Mouse (Mus musculus): ENCODE data around the gene Krtap5-1.
"Not testable (repeated sequence)": the region's sequence is repeated elsewhere in the genome, so short reads cannot be mapped to it uniquely, and the experiment has no call there.

The Krtap5-1 gene

DNA sequence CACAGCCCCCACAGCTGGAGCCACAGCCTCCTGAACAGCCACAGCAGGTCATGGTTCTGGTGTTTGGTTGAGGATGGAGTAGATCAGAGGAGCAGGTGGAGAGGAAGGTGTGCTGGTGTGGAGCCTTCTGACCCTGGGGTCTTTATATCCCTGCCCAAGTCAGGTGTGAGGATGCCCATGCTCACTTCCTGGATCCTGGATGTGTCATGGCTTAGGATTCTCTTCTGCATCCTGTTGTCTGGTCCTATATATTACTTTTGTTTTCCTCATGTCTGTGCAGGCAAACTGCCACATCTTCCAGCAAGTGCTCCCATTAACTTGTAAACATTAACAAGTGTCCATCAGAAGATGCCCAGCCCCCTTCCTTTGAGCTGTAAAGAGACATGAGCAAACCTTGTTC is at the start of gene Krtap5-1:
TSS of gene Krtap5-1 (minus strand) at position 101 of the 400 bp plus-strand sequence.
- DNase-seq (ENCODE audit: low spot score) = not testable (repeated sequence)

DNA sequence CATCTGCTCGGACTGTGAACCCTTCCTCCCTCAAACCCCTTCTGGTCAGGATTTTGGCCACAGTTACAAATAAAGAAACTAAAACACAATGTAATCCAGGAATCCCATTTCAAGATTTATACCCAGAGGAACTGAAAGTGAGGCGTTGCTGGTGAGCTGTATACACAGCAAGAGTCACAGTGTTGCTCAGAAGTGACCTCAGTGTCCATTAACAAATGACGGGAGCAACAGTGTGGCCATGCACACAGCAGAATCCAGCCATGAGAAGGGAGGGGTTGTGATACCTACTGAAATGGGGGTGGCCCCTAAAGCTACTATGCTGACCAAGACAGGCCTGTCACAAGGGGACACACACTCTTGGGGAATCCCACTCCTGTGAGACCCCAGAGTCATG is 45.3 kb upstream of the Krtap5-1 start:
- DNase-seq (ENCODE audit: low spot score) = no peak

GRCm38 (mm10) chr7:142341564-142342246 is 44.8 kb upstream of the Krtap5-1 start:
- DNase-seq (ENCODE audit: low spot score) = no peak

DNA sequence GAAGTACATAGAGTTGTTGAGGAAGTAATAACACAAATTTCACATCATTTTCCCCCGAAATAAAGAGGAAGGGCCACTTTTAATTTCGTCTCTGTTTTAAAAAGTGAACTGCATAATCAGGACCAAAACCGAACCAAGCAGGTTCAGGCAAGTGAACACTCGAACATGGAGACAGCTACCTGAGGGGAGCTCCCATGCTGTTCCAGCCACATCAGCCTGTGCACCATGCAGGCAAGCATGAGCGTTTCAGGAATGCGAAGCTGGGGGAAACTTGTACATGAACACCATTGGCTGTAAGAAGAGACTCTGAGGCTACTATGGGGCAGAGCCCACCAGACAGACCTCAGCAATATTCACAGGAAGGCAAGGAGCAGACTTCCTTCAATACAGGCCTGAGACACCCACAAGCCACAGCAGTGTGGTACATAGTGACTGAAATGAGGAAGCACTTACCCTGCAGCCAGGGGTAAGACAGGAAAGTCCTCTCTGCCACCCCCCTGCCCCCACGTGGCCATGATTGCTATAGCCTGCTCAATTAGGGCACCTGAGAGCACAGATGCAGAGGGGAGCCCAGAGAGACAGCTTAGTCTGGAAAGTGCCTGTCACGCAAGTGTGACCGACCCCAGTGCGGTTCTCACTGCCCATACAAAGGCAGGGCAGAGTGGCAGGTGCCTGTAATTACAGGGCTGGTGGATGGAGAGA is 43.5 kb upstream of the Krtap5-1 start:
- peak; percentile 43 for DNase-seq (ENCODE audit: low spot score)

- DNase-seq (ENCODE audit: low spot score) = no peak
Measured at GRCm38 (mm10) chr7:142335151-142335550, 38.2 kb upstream of the Krtap5-1 start.

DNA sequence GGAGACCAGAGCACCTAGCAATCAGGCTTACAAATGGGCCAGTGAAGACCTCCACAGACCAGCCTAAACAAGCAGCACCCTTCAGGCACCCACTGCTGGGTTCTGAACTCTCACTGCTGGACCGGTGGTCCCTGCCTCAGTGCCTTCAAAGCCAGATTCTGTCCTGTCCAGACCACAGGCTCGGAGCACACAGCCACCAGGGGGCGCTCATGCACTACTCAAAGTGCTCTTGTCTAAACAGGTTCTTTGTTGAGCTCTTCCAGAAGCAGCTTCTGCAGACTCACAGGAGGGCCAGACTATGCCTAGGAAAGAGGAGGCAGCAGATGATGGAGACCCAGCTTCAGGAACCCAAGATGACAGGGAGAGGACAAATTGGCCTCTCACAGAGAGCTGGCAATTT is 37.3 kb upstream of the Krtap5-1 start:
- peak; percentile 78 for DNase-seq (ENCODE audit: low spot score)

DNA sequence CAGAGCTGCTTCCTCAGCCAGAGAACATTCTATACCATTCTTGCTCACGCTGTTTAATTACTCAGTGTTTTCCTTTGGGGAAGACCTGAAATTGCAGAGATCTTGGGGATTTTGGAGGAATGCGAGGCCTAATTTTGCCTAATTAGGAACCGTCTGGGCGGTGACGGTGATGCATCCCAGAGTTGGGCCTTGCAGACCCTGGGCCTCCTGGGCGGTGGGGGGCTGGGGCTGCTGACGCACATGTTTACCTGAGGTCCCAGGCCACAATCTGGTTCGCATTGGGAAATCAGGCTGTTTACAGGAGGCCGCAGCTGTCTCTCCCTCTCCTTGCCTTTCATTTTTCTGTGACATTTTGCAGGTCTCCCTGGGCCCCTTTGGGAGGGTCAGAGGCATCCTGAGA is 35.8 kb upstream of the Krtap5-1 start:
- not testable (repeated sequence) for DNase-seq (ENCODE audit: low spot score)

DNA sequence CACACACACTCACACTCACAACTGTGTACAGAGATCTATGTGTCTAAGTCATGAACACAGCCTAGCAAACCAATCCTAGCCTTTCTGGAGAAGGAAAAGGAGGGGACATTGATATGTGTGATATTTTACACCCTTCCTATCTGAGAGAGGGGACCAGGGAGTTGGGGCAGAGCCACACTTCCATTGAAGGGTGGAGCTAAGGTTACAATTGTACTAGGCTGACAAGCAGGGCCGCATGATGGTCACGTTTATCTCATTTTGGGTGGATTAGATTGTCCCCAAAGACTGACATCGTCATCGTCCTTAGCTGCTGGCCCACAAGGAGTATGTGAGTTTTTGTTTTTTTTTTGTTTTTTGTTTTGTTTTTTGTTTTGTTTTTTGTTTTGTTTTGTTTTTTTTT is 34.4 kb upstream of the Krtap5-1 start:
- no peak for DNase-seq (ENCODE audit: low spot score)

GRCm38 (mm10) chr7:142330271-142330724 is 33.4 kb upstream of the Krtap5-1 start:
- no peak for DNase-seq (ENCODE audit: low spot score)

DNA sequence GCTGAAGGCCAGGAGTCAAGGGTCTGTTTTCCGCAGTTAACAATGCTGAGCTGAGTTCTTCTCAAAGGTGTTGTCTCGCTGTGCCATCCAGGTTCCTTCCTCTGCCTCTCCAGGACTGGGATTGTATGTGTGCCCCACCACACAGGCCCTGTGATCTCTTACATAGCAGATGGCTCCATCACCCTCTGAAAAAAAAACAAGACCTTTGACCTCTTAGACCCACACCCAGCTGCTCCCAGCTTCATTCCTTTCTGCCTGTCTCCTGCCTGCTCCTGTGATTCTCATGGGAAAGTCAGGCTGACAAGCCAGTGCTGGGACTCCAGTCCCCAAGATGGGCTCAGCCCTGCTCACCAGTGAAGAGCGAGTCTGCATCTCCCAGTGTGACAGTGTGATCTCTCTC is 31.6 kb upstream of the Krtap5-1 start:
- DNase-seq (ENCODE audit: low spot score) = no peak

- DNase-seq (ENCODE audit: low spot score) = no peak
Measured at GRCm38 (mm10) chr7:142326714-142327445, 30.0 kb upstream of the Krtap5-1 start.

- DNase-seq (ENCODE audit: low spot score) = no peak
Measured at GRCm38 (mm10) chr7:142323396-142324117, 26.6 kb upstream of the Krtap5-1 start.

- DNase-seq (ENCODE audit: low spot score) = no peak
Measured at GRCm38 (mm10) chr7:142322641-142323040, 25.7 kb upstream of the Krtap5-1 start.

DNA sequence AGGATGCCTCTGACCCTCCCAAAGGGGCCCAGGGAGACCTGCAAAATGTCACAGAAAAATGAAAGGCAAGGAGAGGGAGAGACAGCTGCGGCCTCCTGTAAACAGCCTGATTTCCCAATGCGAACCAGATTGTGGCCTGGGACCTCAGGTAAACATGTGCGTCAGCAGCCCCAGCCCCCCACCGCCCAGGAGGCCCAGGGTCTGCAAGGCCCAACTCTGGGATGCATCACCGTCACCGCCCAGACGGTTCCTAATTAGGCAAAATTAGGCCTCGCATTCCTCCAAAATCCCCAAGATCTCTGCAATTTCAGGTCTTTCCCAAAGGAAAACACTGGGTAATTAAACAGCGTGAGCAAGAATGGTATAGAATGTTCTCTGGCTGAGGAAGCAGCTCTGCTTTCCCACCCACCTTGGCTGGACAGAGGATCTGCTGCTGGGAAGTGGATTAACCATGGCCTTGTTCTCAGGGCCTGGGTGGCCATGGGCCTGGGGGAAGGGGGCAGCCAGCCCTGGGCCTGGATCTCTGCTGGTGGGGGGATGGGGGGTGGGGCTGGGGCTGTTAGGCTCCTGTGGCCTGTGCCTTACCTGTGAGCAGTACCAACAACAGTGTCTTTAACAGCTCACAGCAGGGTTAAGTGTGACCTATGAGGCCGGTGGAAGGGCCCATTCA is 24.9 kb upstream of the Krtap5-1 start:
- not testable (repeated sequence) for DNase-seq (ENCODE audit: low spot score)

DNA sequence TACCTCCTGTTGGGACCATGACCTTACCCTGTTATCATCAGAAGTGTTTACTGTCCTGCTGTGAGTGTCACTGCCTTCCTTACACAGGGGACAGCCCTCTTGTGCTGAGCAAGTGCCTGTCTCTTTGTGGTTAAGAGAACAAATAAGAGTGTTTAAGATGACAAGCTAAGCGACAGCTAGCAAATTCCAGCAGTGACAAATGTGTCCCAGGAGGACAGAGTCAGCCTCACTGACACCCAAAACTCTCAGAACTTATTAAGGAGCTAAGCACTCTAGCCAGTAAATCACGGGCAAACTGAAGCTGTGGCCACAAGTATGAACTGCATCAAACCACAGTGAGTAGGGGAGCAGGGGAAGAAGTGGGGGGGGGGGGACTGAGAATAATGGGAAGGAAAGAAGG is 24.0 kb upstream of the Krtap5-1 start:
- no peak for DNase-seq (ENCODE audit: low spot score)

GRCm38 (mm10) chr7:142319124-142319523 is 22.2 kb upstream of the Krtap5-1 start:
- DNase-seq (ENCODE audit: low spot score) = no peak

GRCm38 (mm10) chr7:142317216-142317615 is 20.3 kb upstream of the Krtap5-1 start:
- DNase-seq (ENCODE audit: low spot score) = no peak

GRCm38 (mm10) chr7:142316558-142316957 is 19.6 kb upstream of the Krtap5-1 start:
- DNase-seq (ENCODE audit: low spot score) = peak; percentile 20

- no peak for DNase-seq (ENCODE audit: low spot score)
Measured at GRCm38 (mm10) chr7:142314600-142315285, 17.8 kb upstream of the Krtap5-1 start.

DNA sequence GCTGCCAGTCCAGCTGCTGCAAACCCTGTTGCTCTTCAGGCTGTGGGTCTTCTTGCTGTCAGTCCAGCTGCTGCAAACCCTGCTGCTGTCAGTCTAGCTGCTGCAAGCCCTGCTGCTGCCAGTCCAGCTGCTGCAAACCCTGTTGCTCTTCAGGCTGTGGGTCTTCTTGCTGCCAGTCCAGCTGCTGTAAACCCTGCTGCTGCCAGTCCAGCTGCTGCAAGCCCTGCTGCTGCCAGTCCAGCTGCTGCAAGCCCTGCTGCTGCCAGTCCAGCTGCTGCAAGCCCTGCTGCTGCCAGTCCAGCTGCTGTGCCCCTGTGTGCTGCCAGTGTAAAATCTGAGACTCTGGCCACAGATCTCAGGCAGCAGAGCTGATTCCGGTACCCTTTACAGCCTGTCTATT is 7.0 kb upstream of the Krtap5-1 start:
- not testable (repeated sequence) for DNase-seq (ENCODE audit: low spot score)

- no peak for DNase-seq (ENCODE audit: low spot score)
Measured at GRCm38 (mm10) chr7:142303249-142303648, 6.3 kb upstream of the Krtap5-1 start, which contains the start of gene Krtap5-4. Gene Krtap5-4 (plus strand): TSS chr7:142303549.

Measured in spleen, adult 12 weeks (tissue).